Mouse (Mus musculus): ENCODE measurements around the gene Cflar. TPM values are rescaled to one million over a fixed set of nuclear protein-coding genes. Genes with fewer than 3 reads are reported as not detected.

Cflar gene
- polyA plus RNA-seq, 1 experiment from 2014 or later: 16.3 TPM

- peak overlapping the region; percentile 73 for H3K4me3 ChIP-seq (replicated peaks)
- 0% methylated on average over 14 of the region's 17 CpGs for WGBS (ENCODE audit: insufficient replicate concordance)
- no peaks in the 10 kb centered on the region for H3K27me3 ChIP-seq
- no peaks in the 10 kb centered on the region; the same call in 1 of the 2 replicates for H3K36me3 ChIP-seq (replicated peaks)
- peaks cover 32% of the 10 kb centered on the region for H3K4me1 ChIP-seq (replicated peaks)
- H3K4me2 ChIP-seq: peak overlapping the region; percentile 82
- H3K9ac ChIP-seq: peak overlapping the region; percentile 77
- peak overlapping the region; percentile 93 for H3K27ac ChIP-seq (replicated peaks)
- ATAC-seq (ENCODE audit: insufficient read depth): peak; percentile 84
- no peaks in the 10 kb centered on the region for H3K9me3 ChIP-seq (replicated peaks)
Observed at GRCm38 (mm10) chr1:58712076-58713061, 1.1 kb downstream of the Cflar start.

DNA sequence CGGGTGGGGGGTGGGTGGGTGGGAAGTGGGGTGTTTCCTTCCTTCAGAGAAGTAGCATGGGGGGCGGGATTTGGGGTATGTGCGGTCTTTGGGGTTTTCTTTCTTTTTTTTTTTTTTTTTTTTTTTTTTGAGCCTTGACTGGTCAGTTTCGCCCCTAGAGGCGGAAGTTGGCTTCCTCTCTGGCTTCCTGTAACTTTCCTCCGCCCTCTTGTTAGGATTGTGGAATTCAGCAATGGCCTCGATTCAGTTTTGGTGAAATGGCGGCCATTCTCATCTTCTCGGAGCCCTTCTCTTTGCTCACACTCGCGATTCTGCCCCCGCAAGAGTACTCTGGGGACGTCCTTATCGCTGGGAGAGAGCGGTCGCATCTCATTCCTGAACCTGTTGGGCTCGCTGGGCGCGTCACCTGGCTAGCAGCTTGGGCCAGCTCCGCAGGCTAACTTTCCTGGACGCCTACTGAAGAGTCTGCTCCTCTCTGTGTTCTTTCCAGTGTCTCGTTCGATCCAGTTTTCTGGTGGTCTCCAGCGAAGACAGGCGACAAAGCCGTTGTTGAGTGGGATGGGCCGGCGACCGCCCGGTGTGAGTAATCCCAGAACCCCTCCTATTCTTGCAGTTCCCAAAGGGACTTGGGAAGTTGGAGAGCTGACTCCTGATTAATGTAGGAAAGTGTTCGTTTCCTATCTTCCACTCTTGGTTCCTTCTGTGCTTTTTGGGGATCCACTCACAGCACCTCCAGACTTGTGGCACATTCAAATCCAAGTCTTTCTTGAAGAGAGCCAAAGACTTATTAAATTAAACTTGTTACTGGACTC is 2.0 kb downstream of the Cflar start:
- Histone ChIP-seq H3K9me3 (replicated peaks) (no peaks in the 10 kb centered on the region), H3K4me3 (replicated peaks) (peak overlapping the region; percentile 73), H3K27me3 (no peaks in the 10 kb centered on the region), H3K9ac (peak overlapping the region; percentile 77), H3K36me3 (replicated peaks) (no peaks in the 10 kb centered on the region; the same call in 1 of the 2 replicates), H3K27ac (replicated peaks) (peak overlapping the region; percentile 93), H3K4me1 (replicated peaks) (peaks cover 32% of the 10 kb centered on the region), H3K4me2 (peak overlapping the region; percentile 82)
- 2% methylated on average over 31 of the region's 31 CpGs for WGBS (ENCODE audit: insufficient replicate concordance)
- no peak for ATAC-seq (ENCODE audit: insufficient read depth)

DNA sequence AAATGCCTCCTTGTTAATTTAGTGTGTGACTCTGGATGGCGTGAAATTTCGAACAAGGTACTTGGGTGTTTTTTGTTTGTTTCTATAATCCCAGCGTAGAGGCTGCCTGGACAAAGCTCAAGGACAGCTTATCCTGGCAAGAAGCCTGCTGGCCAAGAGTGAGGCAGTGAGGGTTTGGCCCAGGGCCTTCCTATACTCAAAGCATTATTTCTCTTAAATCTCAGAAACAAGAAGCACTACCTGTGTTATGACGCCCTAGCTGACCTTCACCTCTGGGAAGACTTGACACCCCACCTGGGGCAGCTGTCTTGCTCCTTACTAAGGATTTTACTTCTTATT is 2.6 kb downstream of the Cflar start:
- Histone ChIP-seq H3K4me3 (replicated peaks) (peak overlapping the region; percentile 73), H3K4me2 (peak overlapping the region; percentile 82), H3K4me1 (replicated peaks) (peaks cover 36% of the 10 kb centered on the region), H3K9me3 (replicated peaks) (no peaks in the 10 kb centered on the region), H3K36me3 (replicated peaks) (no peaks in the 10 kb centered on the region; the same call in 1 of the 2 replicates), H3K9ac (peak overlapping the region; percentile 77), H3K27ac (replicated peaks) (peak overlapping the region; percentile 93), H3K27me3 (no peaks in the 10 kb centered on the region)
- WGBS (ENCODE audit: insufficient replicate concordance): 23% methylated on average over 4 of the region's 4 CpGs
- no peak for ATAC-seq (ENCODE audit: insufficient read depth)

- H3K4me2 ChIP-seq: peak overlapping the region; percentile 82
- peak overlapping the region; percentile 77; the same call in 1 of the 2 replicates for H3K9ac ChIP-seq
- peak overlapping the region; percentile 73 for H3K4me3 ChIP-seq (replicated peaks)
- H3K9me3 ChIP-seq (replicated peaks): no peaks in the 10 kb centered on the region
- no peaks in the 10 kb centered on the region for H3K27me3 ChIP-seq
- no peak for ATAC-seq (ENCODE audit: insufficient read depth)
- no peaks in the 10 kb centered on the region; the same call in none of the 2 replicates for H3K36me3 ChIP-seq (replicated peaks)
- 36% methylated on average over 1 of the region's 1 CpGs for WGBS (ENCODE audit: insufficient replicate concordance)
- H3K4me1 ChIP-seq (replicated peaks): peaks cover 41% of the 10 kb centered on the region
- peak overlapping the region; percentile 93; the same call in 1 of the 2 replicates for H3K27ac ChIP-seq (replicated peaks)
Observed at GRCm38 (mm10) chr1:58714361-58714760, 3.1 kb downstream of the Cflar start.

DNA sequence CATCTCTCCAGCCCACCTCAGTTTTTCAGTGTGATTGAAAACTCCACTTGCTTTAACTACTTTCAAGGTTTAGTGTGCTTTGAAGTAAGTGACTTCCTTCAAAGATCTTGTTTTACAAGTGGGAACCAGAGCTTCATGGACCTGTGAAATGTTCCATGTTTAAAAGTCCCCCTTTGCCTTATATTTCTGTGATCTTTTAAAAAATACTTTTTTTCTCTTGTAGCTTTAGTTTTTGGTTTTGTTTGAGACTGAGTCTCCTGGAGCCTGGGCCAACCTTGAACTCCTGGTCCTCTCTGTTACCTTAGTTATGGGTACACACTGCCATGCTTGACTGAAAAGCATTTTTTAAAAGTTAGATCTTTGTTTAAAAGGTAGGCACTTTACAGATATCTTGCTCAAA is 4.2 kb downstream of the Cflar start:
- Histone ChIP-seq H3K4me1 (replicated peaks) (peaks cover 49% of the 10 kb centered on the region), H3K9me3 (replicated peaks) (no peaks in the 10 kb centered on the region), H3K36me3 (replicated peaks) (no peaks in the 10 kb centered on the region; the same call in none of the 2 replicates), H3K27ac (replicated peaks) (peak overlapping the region; percentile 72), H3K4me2 (peak overlapping the region; percentile 82), H3K27me3 (no peaks in the 10 kb centered on the region), H3K4me3 (replicated peaks) (no peak overlapping the region), H3K9ac (no peak overlapping the region)
- ATAC-seq (ENCODE audit: insufficient read depth): no peak

DNA sequence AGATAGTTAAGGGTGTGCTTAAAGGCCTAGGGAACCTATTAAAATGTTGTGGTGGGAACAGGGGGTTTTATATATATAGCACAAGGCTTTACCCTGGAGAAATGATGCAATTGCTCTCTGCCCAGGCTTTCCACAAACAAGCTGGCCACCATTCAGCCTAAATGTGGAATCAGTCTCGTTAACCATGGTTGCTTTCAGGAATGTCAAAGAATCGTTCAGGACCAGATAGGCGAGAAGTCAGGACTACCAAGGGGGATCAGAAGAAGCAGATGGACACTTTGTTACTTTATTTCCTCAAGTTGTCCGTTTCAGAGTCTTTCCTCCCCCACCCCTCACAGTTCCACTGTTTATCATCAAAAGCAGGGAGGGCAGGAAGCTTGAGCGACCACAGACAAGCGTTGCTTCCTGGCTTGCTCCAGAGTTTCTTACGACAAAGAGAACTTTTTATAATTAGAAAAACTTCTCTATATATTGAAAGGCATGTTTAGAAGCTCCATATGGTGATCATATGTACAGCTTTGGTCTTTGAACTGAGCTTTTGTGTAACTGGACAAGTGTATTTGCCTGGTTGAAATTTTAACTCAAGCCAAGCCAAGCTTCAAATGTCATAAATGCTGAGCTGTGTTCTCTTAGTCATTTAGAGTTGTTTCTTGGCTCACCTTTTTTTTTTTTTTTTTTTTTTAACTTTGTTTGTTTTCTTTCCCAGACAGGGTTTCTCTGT is 5.0 kb downstream of the Cflar start:
- Histone ChIP-seq H3K4me2 (peak overlapping the region; percentile 82), H3K4me3 (replicated peaks) (no peak overlapping the region), H3K27ac (replicated peaks) (peak overlapping the region; percentile 72), H3K27me3 (no peaks in the 10 kb centered on the region), H3K4me1 (replicated peaks) (peaks cover 46% of the 10 kb centered on the region), H3K36me3 (replicated peaks) (no peaks in the 10 kb centered on the region; the same call in none of the 2 replicates), H3K9me3 (replicated peaks) (no peaks in the 10 kb centered on the region), H3K9ac (no peak overlapping the region)
- 9% methylated on average over 7 of the region's 7 CpGs for WGBS (ENCODE audit: insufficient replicate concordance)
- no peak for ATAC-seq (ENCODE audit: insufficient read depth)

DNA sequence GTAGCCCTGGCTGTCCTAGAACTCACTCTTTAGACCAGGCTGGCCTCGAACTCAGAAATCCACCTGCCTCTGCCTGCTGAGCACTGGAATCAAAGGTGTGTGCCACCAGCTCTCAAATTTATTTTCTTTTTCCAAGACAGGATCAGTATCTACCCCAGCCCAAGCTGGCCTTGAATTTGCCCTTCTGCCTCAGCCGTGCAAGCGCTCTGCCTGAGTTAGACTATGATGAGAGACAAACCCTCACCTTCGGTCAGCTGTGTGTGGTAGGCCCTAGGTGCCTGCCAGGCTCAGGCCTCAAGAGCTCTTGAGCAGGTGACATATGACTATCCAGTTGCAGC is 5.5 kb downstream of the Cflar start:
- H3K27ac ChIP-seq (replicated peaks): peak overlapping the region; percentile 72
- 65% methylated on average over 4 of the region's 4 CpGs for WGBS (ENCODE audit: insufficient replicate concordance)
- H3K9me3 ChIP-seq (replicated peaks): no peaks in the 10 kb centered on the region
- H3K4me1 ChIP-seq (replicated peaks): peaks cover 49% of the 10 kb centered on the region
- H3K27me3 ChIP-seq: no peaks in the 10 kb centered on the region
- H3K9ac ChIP-seq: no peak overlapping the region
- H3K4me2 ChIP-seq: no peak overlapping the region
- ATAC-seq (ENCODE audit: insufficient read depth): no peak
- no peak overlapping the region for H3K4me3 ChIP-seq (replicated peaks)
- peaks cover 2% of the 10 kb centered on the region for H3K36me3 ChIP-seq (replicated peaks)

- peaks cover 53% of the 10 kb centered on the region for H3K4me1 ChIP-seq (replicated peaks)
- 62% methylated on average over 8 of the region's 8 CpGs for WGBS (ENCODE audit: insufficient replicate concordance)
- H3K9ac ChIP-seq: no peak overlapping the region
Observed at GRCm38 (mm10) chr1:58717589-58718270, 6.4 kb downstream of the Cflar start.

DNA sequence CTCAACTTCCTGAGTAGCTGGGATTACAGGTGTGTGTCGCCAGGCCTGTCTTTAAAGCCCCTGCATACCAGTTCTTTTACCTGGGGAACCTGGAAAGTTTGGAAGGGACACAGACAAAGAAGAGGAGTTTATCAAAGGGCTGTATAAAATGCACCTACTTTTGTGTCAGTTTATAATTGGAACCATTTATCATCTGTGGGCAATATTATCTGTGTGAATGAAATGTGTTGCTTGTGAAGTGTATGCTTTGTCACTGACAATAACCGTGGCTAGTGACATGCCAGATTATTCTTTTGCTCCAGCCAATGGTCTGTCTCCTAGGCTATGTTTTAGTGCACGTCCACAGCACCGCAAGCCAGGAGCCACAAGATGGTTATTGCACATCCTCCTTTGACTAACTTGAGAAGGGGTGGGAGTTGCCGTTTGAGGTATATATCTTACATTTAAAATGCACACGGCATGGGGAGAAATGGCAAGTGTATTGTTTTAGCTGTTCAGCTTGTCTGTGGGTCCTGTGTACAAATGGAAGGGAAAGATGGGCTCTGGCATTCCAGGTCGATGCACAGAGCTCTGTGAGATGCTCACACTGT is 8.1 kb downstream of the Cflar start:
- 59% methylated on average over 7 of the region's 7 CpGs for WGBS (ENCODE audit: insufficient replicate concordance)
- no peak overlapping the region for H3K4me2 ChIP-seq
- H3K4me3 ChIP-seq (replicated peaks): no peak overlapping the region
- H3K9me3 ChIP-seq (replicated peaks): no peaks in the 10 kb centered on the region
- ATAC-seq (ENCODE audit: insufficient read depth): no peak
- 0 out of 2 replicates have a peak overlapping the region, but pooled peaks have one; percentile 48 for H3K27ac ChIP-seq (replicated peaks)
- H3K9ac ChIP-seq: no peak overlapping the region
- no peaks in the 10 kb centered on the region for H3K27me3 ChIP-seq
- peaks cover 4% of the 10 kb centered on the region for H3K36me3 ChIP-seq (replicated peaks)
- peaks cover 44% of the 10 kb centered on the region for H3K4me1 ChIP-seq (replicated peaks)

More at GRCm38 (mm10) chr1:58717589-58718270, 6.4 kb downstream of the Cflar start:
- Histone ChIP-seq H3K4me3 (replicated peaks) (no peak overlapping the region), H3K4me2 (no peak overlapping the region), H3K36me3 (replicated peaks) (peaks cover 4% of the 10 kb centered on the region), H3K27me3 (no peaks in the 10 kb centered on the region), H3K27ac (replicated peaks) (no peak overlapping the region), H3K9me3 (replicated peaks) (no peaks in the 10 kb centered on the region)
- ATAC-seq (ENCODE audit: insufficient read depth): no peak

- peaks cover 4% of the 10 kb centered on the region for H3K36me3 ChIP-seq (replicated peaks)
- H3K27me3 ChIP-seq: no peaks in the 10 kb centered on the region
- no peak overlapping the region; the same call in 1 of the 2 replicates for H3K4me2 ChIP-seq
- ATAC-seq (ENCODE audit: insufficient read depth): no peak
- peaks cover 44% of the 10 kb centered on the region for H3K4me1 ChIP-seq (replicated peaks)
- WGBS (ENCODE audit: insufficient replicate concordance): 44% methylated on average over 8 of the region's 8 CpGs
- H3K9ac ChIP-seq: no peak overlapping the region
- no peaks in the 10 kb centered on the region for H3K9me3 ChIP-seq (replicated peaks)
- H3K4me3 ChIP-seq (replicated peaks): no peak overlapping the region
- 0 out of 2 replicates have a peak overlapping the region, but pooled peaks have one; percentile 48 for H3K27ac ChIP-seq (replicated peaks)
Observed at GRCm38 (mm10) chr1:58720090-58720489, 8.8 kb downstream of the Cflar start.

Measured in liver, embryonic 15.5 days (tissue).